Mouse (Mus musculus) limb, embryonic 15.5 days (tissue): Measurements from ENCODE around the gene Vipr1. TPM values are rescaled to one million over a fixed set of nuclear protein-coding genes. Genes with fewer than 3 reads are reported as not detected.

Experiments used
- ATAC-seq: fragments of 200-750 bp; cut with Nextera tagmentation; 2 replicates; pipeline ENCODE4 v1.8.0; 2017; ENCODE audit warnings: low read depth, moderate TSS enrichment; ENCODE audit not compliant: insufficient number of reproducible peaks, low FRiP score, low TSS enrichment
- H3K27ac ChIP-seq: fragments of 300-500 bp; sonication (generic); 2 replicates; pipeline ENCODE4 v1.5.1; 2015; ENCODE audit warnings: moderate library complexity, mild to moderate bottlenecking, inconsistent platforms
- H3K27me3 ChIP-seq: fragments of 300-500 bp; sonication (generic); 2 replicates; pipeline ENCODE4 v1.6.1; 2015; ENCODE audit warnings: inconsistent platforms
- H3K36me3 ChIP-seq: fragments of 300-500 bp; sonication (generic); 2 replicates; pipeline ENCODE4 v1.6.1; 2015; ENCODE audit warnings: inconsistent platforms
- H3K4me1 ChIP-seq: fragments of 300-500 bp; sonication (generic); 2 replicates; pipeline ENCODE4 v1.6.1; 2015; ENCODE audit warnings: inconsistent platforms
- H3K4me2 ChIP-seq: fragments of 300-500 bp; sonication (generic); 2 replicates; pipeline ENCODE4 v1.6.1; 2015; ENCODE audit warnings: mild to moderate bottlenecking, inconsistent platforms
- H3K4me3 ChIP-seq: fragments of 300-500 bp; sonication (generic); 2 replicates; pipeline ENCODE4 v1.5.1; 2015; ENCODE audit warnings: mild to moderate bottlenecking, inconsistent platforms
- H3K9ac ChIP-seq: fragments of 300-500 bp; sonication (generic); 2 replicates; pipeline ENCODE4 v1.6.1; 2015; ENCODE audit warnings: inconsistent platforms
- H3K9me3 ChIP-seq: fragments of 300-500 bp; sonication (generic); 2 replicates; pipeline ENCODE4 v1.6.1; 2016; ENCODE audit warnings: inconsistent platforms
- WGBS: fragments of 180-500 bp; shearing (Covaris S2); methylation state at CpG from one replicate; pipeline ENCODE4 v1.1.7; 2015; 5-methylcytosine and 5-hydroxymethylcytosine counted together
- polyA plus RNA-seq: library from polyadenylated mRNA; unstranded; fragments of >200 nt; fragmentation: Nextera tagmentation; extraction: Ambion mirVana; gene quantifications from 2 replicates; pipeline ENCODE4 v1.2.1, GENCODE M21; 2015

The Vipr1 gene
- polyA plus RNA-seq, 1 experiment from 2014 or later: 0.60 TPM

DNA sequence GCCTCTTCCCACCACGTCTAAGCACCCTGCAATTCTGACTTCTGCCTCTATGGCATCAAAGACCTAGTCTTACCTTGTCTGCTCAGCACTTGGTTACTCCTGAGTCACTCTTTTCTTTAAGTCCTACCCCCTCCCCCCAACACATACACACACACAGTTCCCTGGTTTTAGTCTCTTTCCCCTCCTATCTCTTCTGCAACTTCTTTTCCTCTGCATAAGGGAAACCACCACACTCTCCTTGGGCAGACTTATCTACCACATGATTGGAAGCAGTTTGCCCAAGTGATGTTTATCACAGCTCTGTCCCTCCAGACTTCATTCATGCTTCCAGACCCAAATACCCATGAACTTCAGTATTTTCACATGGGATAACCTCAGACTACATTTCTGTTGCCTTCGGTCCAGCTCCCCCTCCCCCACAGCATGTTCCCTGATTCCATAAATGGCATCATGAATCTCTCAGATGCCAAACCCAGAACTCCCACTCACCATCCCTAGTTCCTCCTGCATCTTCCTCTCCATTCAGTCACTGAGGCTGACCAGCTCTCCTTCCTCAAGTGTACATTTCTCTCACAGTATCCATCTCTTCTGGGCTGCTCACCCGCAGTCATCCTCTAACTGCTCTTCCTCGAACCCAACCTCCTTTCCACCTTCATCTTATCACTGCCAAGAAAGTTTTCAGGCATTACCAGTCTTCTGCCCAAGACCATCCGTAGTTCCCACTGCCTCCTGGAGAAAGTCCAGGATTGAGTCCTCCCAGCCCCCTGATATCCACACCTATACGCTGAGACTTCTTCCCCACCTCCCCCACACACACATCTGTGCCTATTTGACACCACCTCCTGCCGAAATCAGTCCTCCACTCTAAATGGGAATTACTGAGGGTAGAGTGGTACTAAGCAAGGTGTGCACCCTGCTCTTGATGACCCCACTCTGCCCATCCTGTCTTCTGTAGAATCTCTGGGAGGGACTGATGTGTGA, 66.3 kb downstream of the Vipr1 start:
- ATAC-seq: no peak
- Histone ChIP-seq H3K27ac (no peak overlapping the region), H3K9me3 (no peaks in the 10 kb centered on the region), H3K9ac (no peak overlapping the region), H3K4me1 (peaks cover 30% of the 10 kb centered on the region), H3K4me2 (no peak overlapping the region), H3K27me3 (no peaks in the 10 kb centered on the region), H3K36me3 (peaks cover 15% of the 10 kb centered on the region), H3K4me3 (no peak overlapping the region)
- 65% methylated on average over 7 of the region's 7 CpGs for WGBS

DNA sequence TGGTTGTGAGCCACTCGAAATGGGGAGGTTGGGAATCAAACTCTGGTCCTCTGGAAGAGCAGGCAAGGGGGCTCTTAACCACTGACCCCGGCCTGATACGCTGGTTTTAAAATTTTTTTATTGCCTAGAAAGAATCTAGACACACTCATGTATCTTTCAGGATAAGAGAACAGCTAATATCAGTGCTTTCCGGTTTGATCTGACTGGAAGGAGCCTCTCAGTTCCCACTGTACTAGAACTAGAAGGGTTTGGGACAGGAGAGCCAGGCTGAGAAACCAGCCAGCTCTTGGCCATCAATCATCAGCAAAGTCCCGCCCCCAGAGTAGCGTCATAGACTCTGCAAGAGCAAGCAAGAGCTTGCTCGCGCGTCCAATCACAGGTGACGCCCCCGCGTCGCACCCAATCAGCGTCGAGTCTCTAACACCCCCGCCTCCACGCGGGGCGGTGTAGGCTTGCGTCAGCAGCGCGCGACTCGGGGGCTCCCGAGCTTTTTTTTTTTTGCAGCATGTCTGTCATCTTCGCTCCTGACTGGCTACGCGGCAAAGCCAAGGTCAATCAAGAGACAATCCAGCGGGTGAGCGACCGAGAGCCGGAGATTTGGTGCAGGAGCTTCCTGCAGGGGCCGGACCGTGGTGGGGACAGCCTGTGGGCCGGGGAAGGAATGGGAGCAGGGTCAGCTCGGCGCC, 67.5 kb downstream of the Vipr1 start, which contains the start of gene Ss18l2:
Gene Ss18l2 (plus strand): TSS at position 432 of the 686 bp plus-strand sequence.
- Histone ChIP-seq H3K4me2 (peak within 1 kb of the TSS; percentile 74), H3K9ac (peak within 1 kb of the TSS; percentile 94), H3K36me3 (peaks cover 16% of the 10 kb centered on the region), H3K4me1 (peaks cover 21% of the 10 kb centered on the region), H3K4me3 (peak within 1 kb of the TSS; percentile 94), H3K27ac (peak within 1 kb of the TSS; percentile 93), H3K27me3 (no peaks in the 10 kb centered on the region), H3K9me3 (no peaks in the 10 kb centered on the region)
- WGBS: 5% methylated on average over 37 of the region's 37 CpGs
- peak; percentile 99 for ATAC-seq

GRCm38 (mm10) chr9:121710584-121710975, 68.1 kb downstream of the Vipr1 start:
- Histone ChIP-seq H3K27ac (peak overlapping the region; percentile 93), H3K9me3 (no peaks in the 10 kb centered on the region), H3K9ac (peak overlapping the region; percentile 94), H3K27me3 (no peaks in the 10 kb centered on the region), H3K36me3 (peaks cover 16% of the 10 kb centered on the region), H3K4me1 (peaks cover 16% of the 10 kb centered on the region), H3K4me3 (peak overlapping the region; percentile 94), H3K4me2 (peak overlapping the region; percentile 74)
- no peak for ATAC-seq
- under 1% methylated on average over 18 of the region's 18 CpGs for WGBS

DNA sequence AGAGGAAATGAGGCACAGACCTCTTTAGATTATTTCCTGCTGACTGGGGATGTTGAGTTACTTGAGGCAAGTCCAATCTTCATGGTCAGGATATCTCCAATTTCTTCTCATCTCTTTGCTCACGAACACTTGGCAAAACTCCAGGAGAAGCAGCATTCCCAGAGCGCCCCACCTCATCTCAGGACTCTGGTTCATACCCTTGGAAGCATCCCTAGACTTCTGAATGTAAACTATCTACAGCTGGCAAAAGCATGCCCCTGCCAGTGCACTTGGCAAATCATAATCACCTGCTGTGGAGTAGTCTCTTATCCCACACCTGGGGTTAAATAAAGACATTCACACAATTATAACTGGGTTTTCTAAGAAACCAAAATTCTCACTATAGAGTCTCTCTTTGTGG, 74.5 kb downstream of the Vipr1 start:
- H3K27ac ChIP-seq: no peak overlapping the region
- no peak for ATAC-seq
- peaks cover 16% of the 10 kb centered on the region for H3K36me3 ChIP-seq
- 68% methylated on average over 2 of the region's 2 CpGs for WGBS
- H3K9me3 ChIP-seq: no peaks in the 10 kb centered on the region
- no peak overlapping the region for H3K4me2 ChIP-seq
- no peak overlapping the region for H3K9ac ChIP-seq
- no peaks in the 10 kb centered on the region for H3K27me3 ChIP-seq
- H3K4me3 ChIP-seq: no peak overlapping the region
- peaks cover 19% of the 10 kb centered on the region; the same call in 1 of the 2 replicates for H3K4me1 ChIP-seq

DNA sequence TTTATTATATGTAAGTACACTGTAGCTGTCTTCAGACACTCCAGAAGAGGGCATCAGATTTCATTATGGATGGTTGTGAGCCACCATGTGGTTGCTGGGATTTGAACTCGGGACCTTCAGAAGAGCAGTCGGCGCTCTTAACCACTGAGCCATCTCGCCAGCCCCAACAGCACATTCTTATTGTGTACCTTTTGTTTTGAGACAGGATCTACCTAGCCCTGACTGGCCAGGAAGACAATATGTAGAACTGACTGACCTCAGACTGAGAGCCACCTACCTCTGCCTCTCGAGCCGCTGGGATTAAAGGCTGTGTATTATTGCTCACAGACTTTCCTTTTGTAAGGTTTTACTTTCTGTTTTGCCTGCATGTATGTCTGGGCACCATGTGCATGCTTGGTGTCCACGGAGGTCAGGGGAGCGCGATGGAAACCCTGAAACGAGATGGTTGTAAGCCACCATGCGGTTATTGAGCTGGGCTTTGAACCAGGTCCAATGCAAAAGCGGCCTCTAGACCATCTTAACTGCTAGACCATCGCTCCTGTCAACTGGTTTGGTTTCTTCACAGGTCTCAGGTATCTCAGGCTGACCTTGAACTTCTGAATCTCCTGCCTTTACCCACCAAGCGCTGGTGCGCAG, 75.7 kb downstream of the Vipr1 start:
- H3K4me1 ChIP-seq: peaks cover 19% of the 10 kb centered on the region; the same call in 1 of the 2 replicates
- H3K4me2 ChIP-seq: peak overlapping the region; percentile 67
- H3K36me3 ChIP-seq: peaks cover 8% of the 10 kb centered on the region
- no peak for ATAC-seq
- no peaks in the 10 kb centered on the region for H3K9me3 ChIP-seq
- WGBS: 66% methylated on average over 15 of the region's 15 CpGs
- peak overlapping the region; percentile 95 for H3K27ac ChIP-seq
- H3K9ac ChIP-seq: peak overlapping the region; percentile 50; the same call in 1 of the 2 replicates
- H3K4me3 ChIP-seq: peak overlapping the region; percentile 89
- H3K27me3 ChIP-seq: no peaks in the 10 kb centered on the region

- ATAC-seq: peak; percentile 99
- Histone ChIP-seq H3K9ac (peak within 1 kb of the TSS; percentile 97), H3K36me3 (0 out of 2 replicates have a peak, but pooled peaks cover 1% of the 10 kb centered on the region), H3K27ac (peak within 1 kb of the TSS; percentile 95), H3K4me1 (peaks cover 19% of the 10 kb centered on the region; the same call in 1 of the 2 replicates), H3K4me3 (peak within 1 kb of the TSS; percentile 89), H3K27me3 (no peaks in the 10 kb centered on the region), H3K4me2 (peak within 1 kb of the TSS; percentile 72), H3K9me3 (no peaks in the 10 kb centered on the region)
- under 1% methylated on average over 61 of the region's 61 CpGs for WGBS
These were observed 76.3 kb downstream of the Vipr1 start, which contains the start of gene Nktr for GRCm38 (mm10) chr9:121718792-121719318. Gene Nktr, plus strand, starts transcription at chr9:121719169.

DNA sequence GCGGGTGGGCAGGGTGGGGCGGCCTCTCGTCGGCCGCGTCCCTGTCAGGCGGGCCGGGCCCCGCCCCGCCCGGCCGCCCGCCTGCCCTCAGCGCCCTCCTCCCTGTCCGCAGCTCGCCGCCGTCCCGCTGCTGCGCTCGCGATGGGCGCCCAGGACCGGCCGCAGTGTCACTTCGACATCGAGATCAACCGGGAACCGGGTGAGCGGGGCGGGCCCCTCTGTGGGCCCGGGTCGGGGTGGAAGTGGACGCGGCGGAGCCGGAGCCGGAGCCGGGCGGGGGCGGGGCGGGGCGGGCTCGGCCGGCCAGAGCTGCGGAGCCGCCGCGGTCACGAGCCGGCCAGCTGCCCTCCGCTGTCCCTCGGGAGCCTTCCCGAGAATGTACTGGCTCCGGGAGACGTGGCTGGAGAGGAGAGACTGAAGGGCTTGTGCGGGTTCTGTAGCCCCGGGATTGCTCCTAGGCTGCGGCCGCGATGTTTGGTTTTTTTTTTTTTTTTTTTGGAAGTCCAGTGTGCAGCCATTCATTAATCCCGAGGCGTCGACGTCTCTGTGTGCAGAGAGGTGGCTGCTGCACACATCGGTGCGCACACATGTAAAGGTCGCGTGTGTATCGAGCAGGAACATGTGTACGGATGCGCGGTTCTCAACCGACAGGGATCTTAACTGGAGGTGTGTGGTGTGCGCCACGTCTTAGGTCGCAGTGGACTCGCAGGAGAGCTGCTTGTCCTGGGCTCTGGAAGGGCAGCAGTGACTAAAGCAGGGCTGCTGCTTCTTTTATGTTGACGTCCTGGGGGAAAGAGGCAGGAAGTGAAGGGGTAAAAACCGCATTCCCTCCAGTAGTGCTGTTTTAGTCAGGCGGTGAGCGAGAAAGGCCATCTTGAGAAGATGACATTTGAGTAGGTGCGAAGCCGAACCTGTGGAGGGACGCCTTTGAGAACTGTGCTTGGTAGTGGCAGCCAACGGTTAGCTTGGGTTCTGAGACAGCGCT, 77.1 kb downstream of the Vipr1 start:
- ATAC-seq: peak; percentile 12
- H3K9me3 ChIP-seq: no peaks in the 10 kb centered on the region
- WGBS: under 1% methylated on average over 68 of the region's 87 CpGs

More for the DNA sequence above, 77.1 kb downstream of the Vipr1 start:
- H3K9ac ChIP-seq: peak overlapping the region; percentile 97
- H3K27me3 ChIP-seq: no peaks in the 10 kb centered on the region
- H3K27ac ChIP-seq: peak overlapping the region; percentile 95
- peaks cover 19% of the 10 kb centered on the region; the same call in 1 of the 2 replicates for H3K4me1 ChIP-seq
- no peaks in the 10 kb centered on the region for H3K36me3 ChIP-seq
- peak overlapping the region; percentile 89 for H3K4me3 ChIP-seq
- peak overlapping the region; percentile 72 for H3K4me2 ChIP-seq

Other genes starting within 250 kb of the Vipr1 start
- gene Cck, start 147.0 kb upstream of the Vipr1 start, polyA plus RNA-seq: 4.8 and 5.9 TPM in 2 replicates
- 0.24 and 0.48 TPM in 2 replicates for gene Lyzl4, start 620 bp upstream of the Vipr1 start, polyA plus RNA-seq
- 11.7 and 12.2 TPM in 2 replicates for gene Sec22c, start 62.8 kb downstream of the Vipr1 start, polyA plus RNA-seq
- 117 and 119 TPM in 2 replicates for gene Ss18l2, start 67.6 kb downstream of the Vipr1 start, polyA plus RNA-seq
- gene Nktr, start 76.5 kb downstream of the Vipr1 start, polyA plus RNA-seq: 68.1 and 76.9 TPM in 2 replicates
- 16.2 and 29.6 TPM in 2 replicates for gene Zfp651, start 116.6 kb downstream of the Vipr1 start, polyA plus RNA-seq
- 14.0 and 35.3 TPM in 2 replicates for gene Klhl40, start 134.9 kb downstream of the Vipr1 start, polyA plus RNA-seq
- 1.4 and 5.5 TPM in 2 replicates for gene Hhatl, start 149.8 kb downstream of the Vipr1 start, polyA plus RNA-seq
- 0.35 and 0.46 TPM in 2 replicates for gene Ccdc13, start 196.7 kb downstream of the Vipr1 start, polyA plus RNA-seq
- gene Higd1a, start 215.6 kb downstream of the Vipr1 start, polyA plus RNA-seq: 333 and 347 TPM in 2 replicates